Mouse (Mus musculus): ENCODE data around the gene Akt1. TPM values are rescaled to one million over a fixed set of nuclear protein-coding genes. Genes with fewer than 3 reads are reported as not detected.
A peak's percentile ranks its signal among the peaks of the same experiment; 100 is the strongest.

The Akt1 gene
- polyA plus RNA-seq, 1 experiment: 297 TPM

GRCm38 (mm10) chr12:112717140-112717539, 42.5 kb upstream of the Akt1 start:
- Histone ChIP-seq H3K79me3 (ENCODE audit: low read depth) (no peaks in the 10 kb centered on the region), H3K36me3 (ENCODE audit: control insufficient read depth, insufficient read depth) (no peaks in the 10 kb centered on the region), H3K79me2 (ENCODE audit: control insufficient read depth, insufficient read depth) (no peaks in the 10 kb centered on the region), H3K27me3 (ENCODE audit: control insufficient read depth, insufficient read depth, insufficient read length) (no peaks in the 10 kb centered on the region), H3ac (ENCODE audit: control insufficient read depth, insufficient read length, low read depth) (no peak overlapping the region), H3K4me3 (ENCODE audit: insufficient read depth, poor library complexity, severe bottlenecking) (no peak overlapping the region)
- TF ChIP-seq MAX (IDR thresholded peaks at IDR 0.05) (no peak), CTCF (IDR thresholded peaks at IDR 0.05; ENCODE audit: control insufficient read depth, insufficient read depth, insufficient read length) (peak; percentile 52)

DNA sequence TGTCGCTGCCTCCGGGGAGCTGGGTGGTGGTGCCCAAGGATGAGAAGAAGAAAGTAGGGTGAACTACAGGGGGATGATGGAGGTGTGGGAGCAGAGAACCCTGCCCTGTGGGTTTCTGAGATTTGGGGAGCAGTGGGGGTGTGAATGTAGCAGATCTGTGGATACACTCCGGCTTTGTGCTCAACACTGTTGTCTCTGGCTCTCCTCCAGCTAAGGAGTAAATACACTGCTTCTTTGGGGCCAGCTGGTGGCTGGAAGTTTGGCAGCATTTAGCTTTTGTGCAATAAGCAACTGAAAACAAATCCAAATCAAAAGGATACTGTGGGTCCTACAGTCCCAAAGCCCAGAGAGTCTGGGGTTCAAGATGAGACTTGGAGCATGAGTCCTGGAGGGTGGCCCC, 39.3 kb upstream of the Akt1 start:
- Histone ChIP-seq H3K4me3 (ENCODE audit: insufficient read depth, poor library complexity, severe bottlenecking) (no peak overlapping the region), H3K79me2 (ENCODE audit: control insufficient read depth, insufficient read depth) (no peaks in the 10 kb centered on the region)
- TF ChIP-seq FOSL1 (IDR thresholded peaks at IDR 0.05; ENCODE audit: insufficient read depth, low read length, poor library complexity, severe bottlenecking) (no peak), MAX (IDR thresholded peaks at IDR 0.05) (no peak), MYOD1 (IDR thresholded peaks at IDR 0.05; ENCODE audit: control insufficient read depth, insufficient read length, low read depth) (no peak), USF1 (IDR thresholded peaks at IDR 0.05; ENCODE audit: low read depth) (no peak), MYOG (IDR thresholded peaks at IDR 0.05; ENCODE audit: control insufficient read depth, extremely low read depth, insufficient read length) (no peak), CEBPB (IDR thresholded peaks at IDR 0.05; ENCODE audit: low read depth) (no peak), CTCF (IDR thresholded peaks at IDR 0.05; ENCODE audit: control insufficient read depth, insufficient read depth, insufficient read length) (no peak)

GRCm38 (mm10) chr12:112707573-112707869, 32.8 kb upstream of the Akt1 start:
- Histone ChIP-seq H3K79me3 (ENCODE audit: low read depth) (no peaks in the 10 kb centered on the region), H3K4me3 (ENCODE audit: insufficient read depth, poor library complexity, severe bottlenecking) (no peak overlapping the region), H3K27me3 (ENCODE audit: control insufficient read depth, insufficient read depth, insufficient read length) (peaks cover 6% of the 10 kb centered on the region), H3ac (ENCODE audit: control insufficient read depth, insufficient read length, low read depth) (no peak overlapping the region), H3K36me3 (ENCODE audit: control insufficient read depth, insufficient read depth) (no peaks in the 10 kb centered on the region), H3K79me2 (ENCODE audit: control insufficient read depth, insufficient read depth) (no peaks in the 10 kb centered on the region)
- TF ChIP-seq MYOG (IDR thresholded peaks at IDR 0.05; ENCODE audit: control insufficient read depth, extremely low read depth, insufficient read length) (no peak), CEBPB (IDR thresholded peaks at IDR 0.05; ENCODE audit: low read depth) (no peak), CTCF (IDR thresholded peaks at IDR 0.05; ENCODE audit: control insufficient read depth, insufficient read depth, insufficient read length) (no peak), USF1 (IDR thresholded peaks at IDR 0.05; ENCODE audit: low read depth) (no peak), MAX (IDR thresholded peaks at IDR 0.05) (no peak), MYOD1 (IDR thresholded peaks at IDR 0.05; ENCODE audit: control insufficient read depth, insufficient read length, low read depth) (no peak), FOSL1 (IDR thresholded peaks at IDR 0.05; ENCODE audit: insufficient read depth, low read length, poor library complexity, severe bottlenecking) (no peak)

More for the DNA sequence above, 39.3 kb upstream of the Akt1 start:
- Histone ChIP-seq H3K79me3 (ENCODE audit: low read depth) (no peaks in the 10 kb centered on the region), H3ac (ENCODE audit: control insufficient read depth, insufficient read length, low read depth) (no peak overlapping the region), H3K36me3 (ENCODE audit: control insufficient read depth, insufficient read depth) (no peaks in the 10 kb centered on the region), H3K27me3 (ENCODE audit: control insufficient read depth, insufficient read depth, insufficient read length) (peaks cover 4% of the 10 kb centered on the region)

- Histone ChIP-seq H3K4me3 (ENCODE audit: insufficient read depth, poor library complexity, severe bottlenecking) (no peak overlapping the region), H3K79me3 (ENCODE audit: low read depth) (no peaks in the 10 kb centered on the region), H3K36me3 (ENCODE audit: control insufficient read depth, insufficient read depth) (no peaks in the 10 kb centered on the region), H3ac (ENCODE audit: control insufficient read depth, insufficient read length, low read depth) (peak overlapping the region; percentile 27), H3K79me2 (ENCODE audit: control insufficient read depth, insufficient read depth) (no peaks in the 10 kb centered on the region), H3K27me3 (ENCODE audit: control insufficient read depth, insufficient read depth, insufficient read length) (peaks cover 6% of the 10 kb centered on the region)
- TF ChIP-seq USF1 (IDR thresholded peaks at IDR 0.05; ENCODE audit: low read depth): no peak
- no peak for TF ChIP-seq MYOG (IDR thresholded peaks at IDR 0.05; ENCODE audit: control insufficient read depth, extremely low read depth, insufficient read length)
- no peak for TF ChIP-seq MAX (IDR thresholded peaks at IDR 0.05)
- peak; percentile 99 for TF ChIP-seq CTCF (IDR thresholded peaks at IDR 0.05; ENCODE audit: control insufficient read depth, insufficient read depth, insufficient read length)
- TF ChIP-seq CEBPB (IDR thresholded peaks at IDR 0.05; ENCODE audit: low read depth): no peak
- no peak for TF ChIP-seq MYOD1 (IDR thresholded peaks at IDR 0.05; ENCODE audit: control insufficient read depth, insufficient read length, low read depth)
- no peak for TF ChIP-seq FOSL1 (IDR thresholded peaks at IDR 0.05; ENCODE audit: insufficient read depth, low read length, poor library complexity, severe bottlenecking)
Observed at GRCm38 (mm10) chr12:112706704-112707572, 32.3 kb upstream of the Akt1 start.

DNA sequence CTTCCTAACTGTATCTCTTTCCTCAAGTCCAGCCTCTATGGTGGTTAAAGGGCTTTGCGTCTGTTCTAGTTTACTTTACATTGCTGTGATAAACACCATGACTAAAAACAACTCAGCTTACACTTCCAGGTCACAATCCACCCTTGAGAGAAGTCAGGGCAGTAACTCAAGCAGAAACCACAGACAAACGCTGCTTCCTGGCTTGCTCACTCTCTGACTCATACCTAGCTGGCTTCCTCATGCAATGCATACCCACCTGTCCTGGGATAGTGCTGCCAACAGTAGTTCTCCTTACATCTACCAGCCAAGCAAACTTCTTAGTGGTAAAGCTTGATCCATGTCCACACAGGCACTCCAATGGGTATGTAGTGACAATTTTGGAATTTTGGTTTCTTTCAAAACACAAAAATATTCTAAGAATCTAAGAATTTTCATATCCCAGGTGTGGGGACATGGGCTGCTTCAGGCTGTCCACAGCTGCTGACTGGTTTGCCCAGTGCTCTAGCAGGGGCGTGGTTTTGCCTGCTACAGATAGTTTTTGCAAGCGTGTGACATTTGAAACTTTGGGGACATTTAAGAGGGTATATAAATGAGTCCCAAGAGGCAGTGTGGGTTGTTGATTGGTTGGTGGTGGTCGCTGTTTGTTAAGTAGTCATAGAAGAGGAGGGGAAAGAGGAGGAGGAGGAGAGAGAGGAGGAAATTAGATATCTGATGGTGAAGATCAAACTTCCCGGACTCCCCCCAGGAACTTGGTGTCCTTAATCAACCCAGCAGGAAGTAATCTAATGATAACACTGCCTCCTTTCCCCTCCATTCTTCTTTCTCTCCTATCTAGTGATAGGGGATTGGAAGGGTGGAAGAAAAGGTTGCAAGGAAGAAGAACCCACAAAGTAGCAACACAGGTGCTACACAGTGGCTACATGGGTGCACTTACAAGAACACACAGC, 28.0 kb upstream of the Akt1 start:
- Histone ChIP-seq H3K79me2 (ENCODE audit: control insufficient read depth, insufficient read depth) (no peaks in the 10 kb centered on the region), H3ac (ENCODE audit: control insufficient read depth, insufficient read length, low read depth) (no peak overlapping the region), H3K4me3 (ENCODE audit: insufficient read depth, poor library complexity, severe bottlenecking) (no peak overlapping the region), H3K36me3 (ENCODE audit: control insufficient read depth, insufficient read depth) (no peaks in the 10 kb centered on the region), H3K27me3 (ENCODE audit: control insufficient read depth, insufficient read depth, insufficient read length) (no peaks in the 10 kb centered on the region), H3K79me3 (ENCODE audit: low read depth) (no peaks in the 10 kb centered on the region)
- TF ChIP-seq MYOD1 (IDR thresholded peaks at IDR 0.05; ENCODE audit: control insufficient read depth, insufficient read length, low read depth) (peak; percentile 79), CEBPB (IDR thresholded peaks at IDR 0.05; ENCODE audit: low read depth) (no peak), FOSL1 (IDR thresholded peaks at IDR 0.05; ENCODE audit: insufficient read depth, low read length, poor library complexity, severe bottlenecking) (peak; percentile 45), MAX (IDR thresholded peaks at IDR 0.05) (peak; percentile 16), MYOG (IDR thresholded peaks at IDR 0.05; ENCODE audit: control insufficient read depth, extremely low read depth, insufficient read length) (no peak)
